Mouse (Mus musculus) kidney, adult 2 months (tissue): Measurements from ENCODE around the gene Htra2.

Experiments
- CTCF ChIP-seq: fragments of 200-500 bp; conservative IDR thresholded peaks from 2 replicates; pipeline ENCODE4 v1.5.1; 2011; ENCODE audit warnings: low read depth, mild to moderate bottlenecking, control low read depth, low read length, moderate library complexity, mixed read lengths; ENCODE audit not compliant: insufficient read depth, insufficient read length
- POLR2A ChIP-seq: fragments of 200-500 bp; IDR thresholded peaks from one replicate; pipeline ENCODE4 v1.6.1; 2011; ENCODE audit warnings: low read depth, low read length, control low read depth

DNA sequence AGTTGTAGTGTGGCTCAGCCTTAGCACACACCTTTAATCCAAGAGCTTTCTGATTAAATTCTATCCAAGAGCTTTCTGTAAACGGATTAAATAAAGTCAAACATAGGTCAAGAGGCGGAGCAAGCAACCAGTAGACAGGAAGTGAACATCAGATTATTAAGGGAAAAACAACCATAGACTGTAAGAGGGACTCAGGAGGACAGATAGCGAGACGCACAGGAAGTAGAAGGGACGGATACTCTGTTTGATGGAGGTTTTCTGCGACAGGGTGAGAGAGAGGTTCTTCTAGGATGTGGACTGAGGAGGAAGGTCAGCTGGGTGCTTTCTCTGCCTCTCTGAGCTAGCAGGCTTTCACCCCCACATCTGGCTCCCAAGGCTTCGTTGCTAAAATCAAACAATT, 45.1 kb downstream of the Htra2 start:
- TF ChIP-seq CTCF: no peak
- TF ChIP-seq POLR2A: no peak
